Mouse (Mus musculus) CH12.LX (cell line): ENCODE data around the gene Gm9803. TPM values are rescaled to one million over a fixed set of nuclear protein-coding genes. Genes with fewer than 3 reads are reported as not detected.

ENCODE experiments used
- DNase-seq: peaks from one replicate; pipeline ENCODE4 v3.0.0-alpha.2; 2013; ENCODE audit errors: extremely low read depth
- H3K27ac ChIP-seq: 2 replicates; pipeline ENCODE4 v1.5.1; 2012; ENCODE audit warnings: low read depth, mild to moderate bottlenecking, control low read depth, moderate library complexity; ENCODE audit not compliant: insufficient read depth
- H3K27me3 ChIP-seq: replicated peaks from 2 replicates; pipeline ENCODE3; 2012; ENCODE audit warnings: inconsistent platforms
- H3K36me3 ChIP-seq, 2 experiments: replicated peaks in 1 of 2; 2 replicates each; pipeline versions ENCODE3 to v1.6.1; 2012; ENCODE audit warnings: inconsistent platforms in 1 of 2, low read length in 1 of 2, mild to moderate bottlenecking in 1 of 2, mixed read lengths in 1 of 2, moderate library complexity in 1 of 2; ENCODE audit not compliant: control insufficient read depth in 1 of 2, insufficient read depth in 1 of 2
- H3K4me1 ChIP-seq, 2 experiments: 2 replicates each; pipeline ENCODE4 v1.6.1; 2012; ENCODE audit warnings: inconsistent platforms in 1 of 2, moderate library complexity in 1 of 2; ENCODE audit not compliant: insufficient read depth in 2 of 2, control insufficient read depth in 1 of 2
- H3K4me2 ChIP-seq: 2 replicates; pipeline ENCODE4 v1.6.1; 2012; ENCODE audit warnings: low read depth, mild to moderate bottlenecking, control low read depth; ENCODE audit not compliant: poor library complexity, insufficient read depth, severe bottlenecking
- H3K4me3 ChIP-seq, 3 experiments: fragments of 150-350 bp in 1 of 3; sonication (generic) in 1 of 3; replicated peaks in 1 of 3; 2 replicates each; pipeline versions ENCODE3 to v1.5.1; 2011 to 2012; ENCODE audit warnings: low read depth in 2 of 3, low read length in 2 of 3, mild to moderate bottlenecking in 2 of 3, moderate library complexity in 2 of 3, control low read depth in 1 of 3, improper control_type of control experiment in 1 of 3, inconsistent platforms in 1 of 3, mixed read lengths in 1 of 3; ENCODE audit not compliant: poor library complexity in 1 of 3
- H3K79me2 ChIP-seq: replicated peaks from 2 replicates; pipeline ENCODE4 v1.6.1; 2012; ENCODE audit warnings: mild to moderate bottlenecking, moderate library complexity; ENCODE audit not compliant: control insufficient read depth, poor library complexity, insufficient read depth, severe bottlenecking; ENCODE audit errors: extremely low read depth
- H3K9ac ChIP-seq: 2 replicates; pipeline ENCODE4 v1.6.1; 2012; ENCODE audit warnings: low read depth, mild to moderate bottlenecking, control low read depth, moderate library complexity; ENCODE audit not compliant: insufficient read depth
- H3K9me3 ChIP-seq: replicated peaks from 2 replicates; pipeline ENCODE3; 2012; ENCODE audit warnings: low read length, inconsistent platforms, mixed read lengths
- BHLHE40 ChIP-seq: IDR thresholded peaks from 2 replicates; pipeline ENCODE4 v1.6.1; 2011; ENCODE audit warnings: mild to moderate bottlenecking, low read depth, low read length, improper control_type of control experiment
- CHD1 ChIP-seq: IDR thresholded peaks from 2 replicates; pipeline ENCODE4 v1.6.1; 2012; ENCODE audit warnings: low read depth, low read length, improper control_type of control experiment, inconsistent platforms
- CHD2 ChIP-seq: IDR thresholded peaks from 2 replicates; pipeline ENCODE4 v1.6.1; 2011; ENCODE audit warnings: low read length, improper control_type of control experiment
- ELF1 ChIP-seq: IDR thresholded peaks from 2 replicates; pipeline ENCODE4 v1.6.1; 2014; ENCODE audit warnings: low read depth, mild to moderate bottlenecking, inconsistent platforms, low read length, improper control_type of control experiment
- EP300 ChIP-seq: IDR thresholded peaks from 2 replicates; pipeline ENCODE4 v1.6.1; 2011; ENCODE audit warnings: low read length, improper control_type of control experiment
- ETS1 ChIP-seq: conservative IDR thresholded peaks from 2 replicates; pipeline ENCODE4 v1.6.1; 2012; ENCODE audit warnings: low read depth, mild to moderate bottlenecking, inconsistent platforms, low read length, improper control_type of control experiment, moderate library complexity
- GABPA ChIP-seq: IDR thresholded peaks from 2 replicates; pipeline ENCODE4 v1.6.1; 2012; ENCODE audit warnings: low read depth, low read length, improper control_type of control experiment, inconsistent platforms; ENCODE audit not compliant: insufficient replicate concordance
- HCFC1 ChIP-seq: IDR thresholded peaks from 2 replicates; pipeline ENCODE4 v1.6.1; 2012; ENCODE audit warnings: low read depth, mild to moderate bottlenecking, inconsistent platforms, low read length, improper control_type of control experiment
- IRF4 ChIP-seq: IDR thresholded peaks from 2 replicates; pipeline ENCODE4 v1.6.1; 2014; ENCODE audit warnings: low read depth, mild to moderate bottlenecking, inconsistent platforms, low read length, improper control_type of control experiment
- KAT2A ChIP-seq: IDR thresholded peaks from 2 replicates; pipeline ENCODE4 v1.6.1; 2012; ENCODE audit warnings: low read length, improper control_type of control experiment, inconsistent platforms; ENCODE audit not compliant: insufficient replicate concordance
- MAFK ChIP-seq: IDR thresholded peaks from 2 replicates; pipeline ENCODE4 v1.6.1; 2011; ENCODE audit warnings: low read length, improper control_type of control experiment; ENCODE audit not compliant: insufficient replicate concordance
- MAZ ChIP-seq: IDR thresholded peaks from 2 replicates; pipeline ENCODE4 v1.6.1; 2012; ENCODE audit warnings: low read depth, mild to moderate bottlenecking, inconsistent platforms, low read length, improper control_type of control experiment, moderate library complexity
- MEF2A ChIP-seq: IDR thresholded peaks from 2 replicates; pipeline ENCODE4 v1.6.1; 2014; ENCODE audit warnings: low read depth, mild to moderate bottlenecking, inconsistent platforms, low read length, improper control_type of control experiment, borderline replicate concordance
- MYC ChIP-seq: IDR thresholded peaks from 2 replicates; pipeline ENCODE4 v1.6.1; 2011; ENCODE audit warnings: low read depth, mild to moderate bottlenecking, improper control_type of control experiment, low read length
- NRF1 ChIP-seq: IDR thresholded peaks from 2 replicates; pipeline ENCODE4 v1.6.1; 2014; ENCODE audit warnings: low read depth, mild to moderate bottlenecking, inconsistent platforms, low read length, improper control_type of control experiment, moderate library complexity
- POLR2A ChIP-seq: IDR thresholded peaks from 2 replicates; pipeline ENCODE4 v1.6.1; 2011; ENCODE audit warnings: low read depth, mild to moderate bottlenecking, improper control_type of control experiment, low read length
- SIN3A ChIP-seq: IDR thresholded peaks from 2 replicates; pipeline ENCODE4 v1.6.1; 2012; ENCODE audit warnings: low read length, improper control_type of control experiment, inconsistent platforms
- SMC3 ChIP-seq: IDR thresholded peaks from 2 replicates; pipeline ENCODE4 v1.6.1; 2011; ENCODE audit warnings: low read depth, low read length, improper control_type of control experiment
- USF1 ChIP-seq: IDR thresholded peaks from 2 replicates; pipeline ENCODE4 v1.6.1; 2014; ENCODE audit warnings: low read depth, mild to moderate bottlenecking, inconsistent platforms, low read length, improper control_type of control experiment
- ZC3H11A ChIP-seq: IDR thresholded peaks from 2 replicates; pipeline ENCODE4 v1.6.1; 2012; ENCODE audit warnings: low read depth, mild to moderate bottlenecking, inconsistent platforms, low read length, improper control_type of control experiment
- dilution Hi-C: fragments of 300-500 bp; cut with MboI; formaldehyde crosslinking; loops from 2 replicates; pipeline ENCODE4 v1.14.3; 2020; ENCODE audit warnings: low sequenced_read_pairs; ENCODE audit not compliant: extremely low pct_unique_long_range_greater_than_20kb, extremely low pct_ligation_motif_present
- in situ Hi-C: fragments of 300-500 bp; cut with MboI; formaldehyde crosslinking; loops from 3 replicates; pipeline ENCODE4 v1.14.3; 2019; ENCODE audit warnings: low sequenced_read_pairs, low pct_ligation_motif_present, low pct_unique_long_range_greater_than_20kb, mixed read lengths
- polyA plus RNA-seq: library from polyadenylated mRNA; unstranded; fragments of >175 nt; gene quantifications from 2 replicates; pipeline ENCODE4 v1.2.1, GENCODE M21; 2012; ENCODE audit warnings: low read depth; ENCODE audit not compliant: insufficient read length
- total RNA-seq, 2 experiments: library from RNA; depleted of rRNA; stranded (reverse); fragments of 300-350 nt in 1 of 2; fragments of >200 nt in 1 of 2; gene quantifications; 2 replicates each; pipeline ENCODE4 v1.2.3; 2012 to 2014

Gm9803 gene
- total and polyA plus RNA-seq, 3 experiments: 23.2 to 120 (median 99.7) TPM

DNA sequence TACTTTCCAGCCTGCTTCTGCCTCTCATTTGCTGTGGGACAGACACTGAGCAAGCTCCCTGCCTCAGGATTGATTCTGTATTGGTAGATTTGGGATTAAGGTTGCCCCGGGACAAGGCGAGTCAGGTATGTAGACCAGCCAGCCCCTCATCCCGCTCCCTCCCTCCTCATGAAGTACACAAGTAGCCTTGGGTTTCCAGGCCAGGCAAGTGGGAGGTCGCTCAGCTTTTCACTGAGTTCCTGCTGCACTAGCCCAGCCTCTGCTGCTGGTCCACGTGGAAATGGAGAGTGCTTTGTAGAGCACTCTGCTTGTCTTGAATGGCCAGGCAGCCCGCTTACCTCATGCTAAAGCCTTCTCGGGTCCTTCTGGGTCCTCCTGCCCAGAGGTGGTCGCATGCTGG lies 33.9 kb upstream of the Gm9803 start:
- Histone ChIP-seq H3K27ac (no peak overlapping the region), H3K36me3 (peaks cover 4 to 32% of the 10 kb centered on the region in 2 experiments), H3K4me1 (peaks cover 26 to 66% of the 10 kb centered on the region in 2 experiments), H3K4me2 (no peak overlapping the region), H3K79me2 (peaks cover 35% of the 10 kb centered on the region), H3K4me3 (no peak overlapping the region), H3K9ac (no peak overlapping the region), H3K9me3 (peaks cover under 1% of the 10 kb centered on the region), H3K27me3 (no peaks in the 10 kb centered on the region)
- in situ Hi-C loops: no loop called here
- DNase-seq: no peak
- dilution Hi-C loops: no loop called here
- no peak for TF ChIP-seq USF1
- TF ChIP-seq KAT2A: no peak
- TF ChIP-seq ELF1: no peak

GRCm38 (mm10) chr10:43490846-43491245 lies 33.0 kb upstream of the Gm9803 start:
- Histone ChIP-seq H3K36me3 (peaks cover 11 to 40% of the 10 kb centered on the region in 2 experiments), H3K27ac (no peak overlapping the region), H3K79me2 (peaks cover 27% of the 10 kb centered on the region), H3K4me1 (peaks cover 20 to 58% of the 10 kb centered on the region in 2 experiments), H3K4me3 (no peak overlapping the region), H3K9ac (no peak overlapping the region), H3K4me2 (no peak overlapping the region), H3K9me3 (peaks cover 4% of the 10 kb centered on the region), H3K27me3 (no peaks in the 10 kb centered on the region)
- TF ChIP-seq USF1 (peak; percentile 29), NRF1 (no peak), ETS1 (no peak), MAFK (no peak)
- DNase-seq: no peak
- dilution Hi-C loops (no loop called here), in situ Hi-C loops (no loop called here)

DNA sequence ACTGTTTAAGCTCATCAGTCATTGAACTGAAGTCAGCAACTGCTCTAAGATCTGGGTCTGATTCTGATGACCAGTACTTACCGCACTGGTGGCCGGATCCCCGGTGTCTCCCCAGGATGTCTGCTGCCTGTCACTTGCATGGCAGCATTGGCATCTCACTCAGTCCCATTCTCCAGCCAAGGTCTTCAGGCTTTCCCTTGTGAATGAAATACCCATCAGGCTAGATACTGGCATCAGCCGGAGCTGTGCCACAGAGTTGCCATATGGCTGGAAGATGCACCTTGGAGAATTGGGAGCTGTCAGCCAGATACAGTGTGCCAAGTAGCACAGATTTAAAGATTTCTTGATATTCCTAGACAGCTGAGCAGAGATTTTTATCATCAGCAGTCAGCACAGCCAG lies 21.3 kb upstream of the Gm9803 start:
- peaks cover 19 to 73% of the 10 kb centered on the region in 2 experiments for H3K36me3 ChIP-seq
- DNase-seq: no peak
- TF ChIP-seq ETS1 (no peak), POLR2A (no peak)
- H3K4me3 ChIP-seq: no peak overlapping the region
- no peak overlapping the region for H3K9ac ChIP-seq
- no peaks in the 10 kb centered on the region for H3K27me3 ChIP-seq
- H3K4me2 ChIP-seq: no peak overlapping the region
- dilution Hi-C loops (no loop called here), in situ Hi-C loops (no loop called here)
- no peak overlapping the region for H3K27ac ChIP-seq
- peaks cover 2% of the 10 kb centered on the region for H3K9me3 ChIP-seq
- H3K79me2 ChIP-seq: no peaks in the 10 kb centered on the region
- peaks cover 2 to 31% of the 10 kb centered on the region in 2 experiments; a peak in 2 of 4 replicates for H3K4me1 ChIP-seq

- Histone ChIP-seq H3K36me3 (peaks cover 8 to 68% of the 10 kb centered on the region in 2 experiments), H3K4me2 (no peak overlapping the region), H3K79me2 (no peaks in the 10 kb centered on the region), H3K27ac (no peak overlapping the region), H3K4me3 (no peak overlapping the region), H3K4me1 (peaks cover 2 to 31% of the 10 kb centered on the region in 2 experiments; a peak in 2 of 4 replicates), H3K27me3 (no peaks in the 10 kb centered on the region), H3K9ac (no peak overlapping the region), H3K9me3 (no peaks in the 10 kb centered on the region)
- DNase-seq: peak; percentile 32
- in situ Hi-C loops (no loop called here), dilution Hi-C loops (no loop called here)
- no peak for TF ChIP-seq ELF1
- TF ChIP-seq IRF4: peak; percentile 64
- no peak for TF ChIP-seq CHD2
- no peak for TF ChIP-seq MEF2A
- no peak for TF ChIP-seq BHLHE40
- TF ChIP-seq MYC: no peak
- TF ChIP-seq SIN3A: no peak
- peak; percentile 39; the same call in 1 of the 2 replicates for TF ChIP-seq EP300
- TF ChIP-seq USF1: no peak
- TF ChIP-seq GABPA: no peak
- TF ChIP-seq HCFC1: no peak
- no peak for TF ChIP-seq MAZ
- no peak for TF ChIP-seq SMC3
- no peak for TF ChIP-seq CHD1
- no peak for TF ChIP-seq ZC3H11A
Measured at GRCm38 (mm10) chr10:43504291-43504690, 19.6 kb upstream of the Gm9803 start.
